Mouse (Mus musculus) bone marrow, adult 2 months (tissue): Measurements from ENCODE around the gene Ubtf.

ENCODE experiments used
- CTCF ChIP-seq: fragments of 200-500 bp; IDR thresholded peaks from 2 replicates; pipeline ENCODE4 v1.5.1; 2011; ENCODE audit warnings: low read length, control low read depth; ENCODE audit not compliant: control insufficient read depth, insufficient read depth
- POLR2A ChIP-seq: fragments of 200-500 bp; IDR thresholded peaks from 2 replicates; pipeline ENCODE4 v1.6.1; 2011; ENCODE audit warnings: low read depth, mild to moderate bottlenecking, control low read depth, low read length, borderline replicate concordance; ENCODE audit not compliant: control insufficient read depth

- TF ChIP-seq POLR2A = no peak
- TF ChIP-seq CTCF = no peak
Measured at GRCm38 (mm10) chr11:102353021-102353431, 33.5 kb upstream of the Ubtf start.
